Mouse (Mus musculus): ENCODE measurements around the gene Eif3l.

Gene Eif3l

DNA sequence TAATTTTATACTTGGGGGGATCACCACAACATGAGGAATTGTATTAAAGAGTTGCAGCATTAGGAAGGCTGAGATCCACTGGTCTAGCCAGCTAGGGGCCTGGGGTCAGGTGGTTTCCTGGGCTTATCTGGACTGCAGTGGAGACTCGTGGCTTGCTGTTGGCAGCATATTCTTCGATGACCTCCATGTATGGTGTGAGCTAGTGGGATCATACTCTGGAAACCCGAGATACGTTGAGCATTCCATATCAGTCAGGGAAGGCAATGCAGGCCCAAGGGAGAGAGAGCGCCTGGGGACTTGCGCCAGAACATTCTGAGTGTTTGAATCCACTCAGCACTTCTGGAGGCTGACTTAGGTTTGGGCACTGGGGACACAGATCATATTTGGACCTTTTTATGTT lies 48.8 kb downstream of the Eif3l start:
- in situ Hi-C loops (cut with MboI, MseI), result no loop called here

GRCm38 (mm10) chr15:79124331-79124875 lies 49.4 kb downstream of the Eif3l start:
- in situ Hi-C loops (cut with MboI, MseI), result no loop called here

- in situ Hi-C loops (cut with MboI, MseI), result no loop called here
Observed at GRCm38 (mm10) chr15:79126217-79126932, 51.4 kb downstream of the Eif3l start.

DNA sequence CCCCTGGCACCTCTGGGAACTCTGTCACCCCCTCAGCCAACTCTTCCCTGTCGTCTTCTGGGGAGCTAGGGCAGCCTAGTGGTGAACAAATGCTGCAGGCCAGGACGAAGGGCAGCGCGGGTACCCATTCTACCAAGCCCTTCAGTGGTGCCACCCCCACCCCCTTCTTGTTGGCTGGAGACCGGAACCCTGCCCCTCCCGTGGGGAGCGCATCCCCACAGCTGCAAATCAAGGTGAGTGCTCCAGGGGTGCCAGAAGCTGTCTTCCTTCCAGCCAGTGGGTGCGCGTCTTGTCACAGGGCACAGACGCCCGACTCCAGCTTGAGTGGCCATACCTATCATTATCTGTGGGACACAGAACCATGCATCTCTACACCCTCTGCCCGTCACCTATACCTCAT lies 52.1 kb downstream of the Eif3l start:
- in situ Hi-C loops (cut with MboI, MseI), result no loop called here

GRCm38 (mm10) chr15:79128208-79128607 lies 53.2 kb downstream of the Eif3l start:
- in situ Hi-C loops (cut with MboI, MseI), result no loop called here

DNA sequence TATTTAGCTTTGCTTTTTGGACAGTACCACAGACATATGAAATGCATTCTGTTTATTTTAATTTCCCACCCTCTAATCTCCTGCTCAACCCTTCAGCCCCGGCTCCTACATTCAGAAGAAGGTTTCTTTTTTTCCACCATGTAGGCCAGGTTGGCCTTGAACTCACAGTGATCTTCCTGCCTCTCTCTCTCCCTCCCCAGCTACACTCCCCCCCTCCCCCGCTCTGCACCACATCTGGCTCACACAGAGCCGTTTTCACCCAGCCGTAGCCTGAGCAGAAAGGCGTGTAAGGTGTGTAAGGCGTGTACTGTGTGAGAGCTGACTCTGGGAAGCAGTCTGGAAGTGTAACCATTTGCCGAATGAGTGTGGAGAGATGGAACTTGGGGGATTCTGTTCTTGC lies 54.3 kb downstream of the Eif3l start:
- in situ Hi-C loops (cut with MboI, MseI), result no loop called here

DNA sequence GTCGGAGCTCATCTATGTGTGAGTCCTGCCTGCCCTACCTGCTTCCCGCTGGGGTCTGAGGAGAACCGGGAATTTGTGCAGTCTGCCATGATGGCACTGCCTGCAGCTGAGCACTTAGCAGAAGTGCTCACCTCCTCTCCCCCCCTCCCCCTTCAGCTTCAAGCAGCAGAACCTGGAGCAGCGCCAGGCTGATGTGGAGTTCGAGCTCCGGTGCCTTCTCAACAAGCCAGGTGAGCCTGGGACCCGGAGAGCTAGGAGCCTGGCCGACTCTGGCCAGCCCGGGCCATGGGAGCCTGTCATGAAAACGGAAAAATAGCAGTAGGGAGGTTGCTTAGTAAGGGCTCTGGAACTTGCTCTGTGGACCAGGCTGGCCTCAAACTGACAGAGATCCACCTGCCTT lies 55.8 kb downstream of the Eif3l start:
- in situ Hi-C loops (cut with MboI, MseI), result no loop called here

GRCm38 (mm10) chr15:79131442-79131841 lies 56.5 kb downstream of the Eif3l start:
- in situ Hi-C loops (cut with MboI, MseI), result no loop called here

- in situ Hi-C loops (cut with MboI, MseI), result no loop called here
Observed at GRCm38 (mm10) chr15:79133191-79133661, 58.2 kb downstream of the Eif3l start.

- in situ Hi-C loops (cut with MboI, MseI), result no loop called here
Observed at GRCm38 (mm10) chr15:79134496-79135270, 59.7 kb downstream of the Eif3l start.

- in situ Hi-C loops (cut with MboI, MseI), result no loop called here
Observed at GRCm38 (mm10) chr15:79135332-79135731, 60.4 kb downstream of the Eif3l start.

GRCm38 (mm10) chr15:79135783-79136575 lies 61.0 kb downstream of the Eif3l start:
- in situ Hi-C loops (cut with MboI, MseI), result no loop called here

GRCm38 (mm10) chr15:79139640-79140039 lies 64.7 kb downstream of the Eif3l start:
- in situ Hi-C loops (cut with MboI, MseI), result no loop called here

DNA sequence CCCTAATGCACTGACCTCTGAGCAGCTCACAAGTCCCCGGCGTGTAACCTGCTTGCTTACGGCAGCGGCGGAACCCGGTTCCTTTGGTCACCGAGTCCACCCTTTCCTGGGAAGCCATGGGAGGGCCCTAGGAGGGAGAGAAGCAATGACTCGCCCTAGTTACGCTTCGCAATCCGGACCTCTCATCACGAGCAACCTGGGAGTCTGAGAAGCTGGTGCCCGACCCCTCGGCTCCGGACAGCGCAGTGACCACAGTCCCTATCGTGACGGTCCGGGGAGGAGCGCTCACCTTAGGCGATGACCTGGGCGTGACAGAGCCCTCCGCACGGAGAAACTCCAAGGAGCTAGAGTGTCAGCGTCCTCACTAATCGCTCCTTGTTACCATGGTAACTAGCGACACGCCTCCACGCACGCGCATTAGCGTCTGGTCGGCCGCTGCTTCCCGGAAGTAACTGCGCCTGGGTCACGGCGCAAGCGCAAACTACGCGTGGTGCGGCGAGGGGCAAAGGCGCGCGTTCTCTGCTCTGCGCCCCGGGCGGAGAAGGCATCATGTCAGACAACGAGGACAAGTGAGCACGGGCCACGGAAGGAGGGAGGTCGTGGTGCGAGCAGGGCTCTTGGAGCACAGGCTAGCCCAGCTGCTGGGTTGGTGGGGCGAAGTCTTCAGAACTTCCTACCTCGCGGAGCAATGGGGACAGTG lies 66.0 kb downstream of the Eif3l start, which contains the start of the genes Polr2f and 1700088E04Rik:
Gene Polr2f (plus strand): TSS at position 144 of the 700 bp plus-strand sequence.
Gene 1700088E04Rik (minus strand): TSS at position 388 of the 700 bp plus-strand sequence.
- in situ Hi-C loops (cut with MboI, MseI), result no loop called here

- in situ Hi-C loops (cut with MboI, MseI), result no loop called here
Observed at GRCm38 (mm10) chr15:79141566-79141917, 66.6 kb downstream of the Eif3l start.

DNA sequence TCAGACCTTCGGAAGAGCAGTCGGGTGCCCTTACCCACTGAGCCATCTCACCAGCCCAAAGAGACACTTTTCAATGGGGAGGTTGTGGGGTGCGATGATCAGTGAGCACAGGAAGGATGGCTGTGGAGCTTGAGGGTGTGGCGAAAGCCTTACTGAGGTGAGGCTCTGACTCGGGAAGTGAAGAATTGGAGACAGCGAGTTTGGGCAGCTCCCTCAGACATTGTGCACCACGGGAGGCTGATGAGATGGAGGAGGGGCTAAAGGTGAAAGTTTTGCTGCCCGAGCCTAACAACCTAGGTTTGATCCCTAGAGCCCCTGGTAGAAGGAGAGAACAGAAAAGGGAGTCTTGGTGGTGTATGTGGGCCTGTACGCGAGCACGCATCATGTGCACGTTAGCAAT lies 68.3 kb downstream of the Eif3l start:
- in situ Hi-C loops (cut with MboI, MseI), result no loop called here
